Mouse (Mus musculus) cerebellum, postnatal 10 days (tissue): ENCODE measurements at regions not wholly inside any gene's neighbourhood (a gene's known extent, or its start where the extent isn't known, plus 50 kb on each side); places are given as distances from the start of the nearest gene placed in this dataset.

ENCODE experiments used
- DNase-seq, 2 experiments: peaks; one replicate each; pipeline ENCODE4 v3.0.0; 2021; ENCODE audit warnings: mixed read lengths in 2 of 2

GRCm38 (mm10) chr10:43634371-43635080 lies 56.4 kb downstream of the Cd24a start:
- DNase-seq: peak in 1 of 2 experiments; percentile 20

DNA sequence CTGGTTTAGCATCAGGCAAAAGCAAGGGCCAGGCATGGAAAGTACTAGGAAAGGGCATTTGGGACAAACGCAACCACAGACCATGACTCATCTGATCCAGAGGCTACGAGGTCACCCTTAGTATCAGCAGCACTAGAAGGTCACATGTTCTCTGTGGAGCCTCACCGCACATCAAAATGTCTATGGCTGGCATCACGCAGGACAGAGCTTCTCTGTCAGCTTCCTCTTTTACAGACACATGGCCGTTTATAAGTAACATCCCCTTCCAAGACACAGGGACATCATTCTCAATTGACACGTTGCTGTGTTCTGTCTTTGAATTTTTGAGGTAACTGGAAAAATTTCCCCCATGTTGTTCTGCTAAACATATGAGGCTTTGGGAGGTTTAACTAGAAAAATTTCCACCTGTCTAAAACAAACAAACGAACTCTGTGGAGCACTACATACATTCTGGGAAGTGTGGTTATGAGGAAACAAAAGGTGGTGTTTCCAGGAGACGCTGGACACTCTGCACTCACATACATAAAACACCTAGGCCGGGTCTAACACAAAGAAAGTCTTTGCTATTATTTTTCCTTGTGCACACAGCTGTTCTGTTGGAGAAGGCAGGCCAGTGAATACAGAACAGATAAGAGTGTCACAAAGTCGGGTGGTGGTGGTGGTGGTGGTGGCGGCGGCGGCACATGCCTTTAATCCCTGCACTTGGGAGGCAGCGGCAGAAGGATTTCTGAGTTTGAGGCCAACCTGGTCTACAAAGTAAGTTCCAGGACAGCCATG lies 63.3 kb downstream of the Cd24a start:
- DNase-seq: no peak

DNA sequence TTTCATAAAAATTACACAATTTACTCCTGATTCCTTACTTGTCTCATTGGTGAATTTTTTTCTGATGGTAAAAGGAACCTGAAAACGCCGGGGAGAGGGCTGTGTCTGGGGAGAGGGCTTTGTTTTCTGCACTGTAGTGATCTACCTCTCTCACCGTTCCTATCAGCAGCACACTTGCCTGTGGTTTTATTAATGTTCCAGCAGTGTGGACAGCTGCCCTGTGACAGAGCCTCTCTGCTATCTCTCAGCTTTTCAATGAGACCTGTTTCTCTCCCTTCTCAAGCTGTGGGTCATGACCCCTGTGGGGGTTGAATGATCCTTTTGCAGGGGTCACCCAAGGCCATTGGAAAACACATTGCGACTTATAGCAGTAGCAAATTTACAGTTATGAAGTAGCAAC lies 68.2 kb downstream of the Cd24a start:
- no peak for DNase-seq

DNA sequence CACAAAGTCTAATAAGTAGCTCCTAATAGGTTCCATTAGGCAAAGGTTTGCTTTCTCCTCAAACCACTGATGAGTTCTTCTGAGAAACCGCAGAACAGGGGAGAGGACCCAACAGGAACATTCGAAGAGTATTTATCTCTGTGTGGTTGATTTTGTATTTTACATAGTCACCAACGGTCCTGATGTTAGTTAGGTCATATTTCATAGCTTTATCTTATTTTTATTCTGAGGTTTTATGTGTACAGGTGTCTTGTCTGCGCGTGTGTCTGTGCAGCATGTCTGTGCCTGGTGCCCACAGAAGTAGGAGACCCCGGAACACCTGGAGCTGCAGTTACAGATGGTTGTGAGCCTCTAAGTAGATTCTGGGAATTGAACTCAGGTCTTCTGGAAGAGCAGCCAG lies 68.9 kb downstream of the Cd24a start:
- DNase-seq: no peak

- no peak for DNase-seq
These were observed 70.1 kb downstream of the Cd24a start for GRCm38 (mm10) chr10:43648186-43648585.

- DNase-seq: no peak
These were observed 70.8 kb downstream of the Cd24a start for GRCm38 (mm10) chr10:43648815-43649447.

- DNase-seq: no peak
These were observed 72.4 kb downstream of the Cd24a start for GRCm38 (mm10) chr10:43650449-43650848.

- no peak for DNase-seq
These were observed 73.4 kb downstream of the Cd24a start for GRCm38 (mm10) chr10:43651505-43651904.

DNA sequence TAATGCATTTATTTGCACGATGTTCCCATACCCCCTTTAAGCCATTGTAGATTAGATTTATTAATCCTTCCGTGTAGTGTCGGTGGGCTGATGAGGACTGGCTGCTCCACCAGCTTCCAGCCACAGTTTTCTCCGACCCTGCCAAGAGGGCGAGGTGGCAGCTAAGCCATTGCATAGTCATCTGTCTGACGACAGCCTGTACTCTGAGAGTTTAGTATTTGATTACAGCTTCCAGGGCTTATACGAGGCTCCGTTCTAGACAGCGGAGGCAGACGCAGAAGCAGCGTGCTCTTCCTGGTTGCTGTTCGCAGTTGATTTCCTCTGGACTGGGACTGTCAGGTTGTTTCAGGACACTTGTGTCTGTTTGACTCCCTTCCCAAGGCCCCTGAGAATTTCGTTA lies 73.8 kb downstream of the Cd24a start:
- no peak for DNase-seq

GRCm38 (mm10) chr10:43655082-43655671 lies 77.1 kb downstream of the Cd24a start:
- DNase-seq: no peak

GRCm38 (mm10) chr10:43655680-43656079 lies 77.6 kb downstream of the Cd24a start:
- DNase-seq: peak in 1 of 2 experiments; percentile 8

- no peak for DNase-seq
These were observed 78.1 kb downstream of the Cd24a start for GRCm38 (mm10) chr10:43656207-43656606.

DNA sequence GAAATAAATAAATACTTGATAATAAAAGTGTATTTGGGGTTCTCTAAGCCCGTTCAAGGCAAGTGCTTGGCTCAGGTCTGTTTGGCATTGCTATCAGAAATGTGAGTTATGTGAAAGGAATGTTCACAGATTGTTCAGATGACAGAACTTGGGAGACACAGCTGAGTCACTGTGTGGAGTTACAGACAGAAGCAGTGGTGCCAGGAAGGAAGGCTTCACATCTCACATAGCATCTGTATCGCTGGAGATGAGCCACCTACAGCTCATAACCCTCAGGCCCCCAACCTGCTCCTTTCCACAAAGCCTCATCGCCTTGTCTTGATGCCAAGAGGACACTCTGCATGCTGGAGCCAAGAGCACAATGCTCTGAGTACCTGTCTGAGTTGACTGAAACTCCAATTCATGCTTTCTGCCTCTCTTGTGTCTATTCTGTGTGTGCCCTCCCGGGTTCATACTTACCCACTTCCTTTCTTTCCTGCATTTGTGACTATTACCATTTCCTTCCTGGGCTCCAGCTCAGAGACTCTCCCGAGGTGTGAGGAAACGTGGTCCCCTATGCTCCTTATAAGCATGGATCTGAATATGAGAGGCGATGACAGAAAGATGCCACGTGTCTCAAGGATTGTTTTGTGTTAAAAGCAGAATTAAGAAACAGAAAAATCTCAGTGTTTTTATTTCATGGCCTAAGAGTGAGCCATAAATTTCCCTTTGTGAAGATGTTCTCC lies 79.6 kb downstream of the Cd24a start:
- peak in 1 of 2 experiments; percentile 6 for DNase-seq

DNA sequence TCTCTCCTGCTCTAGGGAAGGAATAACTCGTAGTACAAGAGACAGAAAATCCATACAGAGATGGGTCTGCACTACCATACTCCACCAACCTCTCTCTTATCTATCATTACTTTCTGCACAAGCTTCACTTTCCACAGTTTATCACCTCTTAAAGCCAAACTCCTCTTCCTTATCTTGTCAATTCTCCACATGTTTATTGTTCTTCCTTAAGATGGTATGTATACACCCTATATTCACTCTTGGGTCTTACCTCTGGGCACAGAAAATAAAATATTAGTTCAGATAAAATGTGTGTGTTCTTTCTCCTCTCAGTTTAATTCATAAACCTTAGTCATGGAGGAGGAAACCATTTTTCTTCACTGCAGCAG lies 80.1 kb downstream of the Cd24a start:
- DNase-seq: no peak

DNA sequence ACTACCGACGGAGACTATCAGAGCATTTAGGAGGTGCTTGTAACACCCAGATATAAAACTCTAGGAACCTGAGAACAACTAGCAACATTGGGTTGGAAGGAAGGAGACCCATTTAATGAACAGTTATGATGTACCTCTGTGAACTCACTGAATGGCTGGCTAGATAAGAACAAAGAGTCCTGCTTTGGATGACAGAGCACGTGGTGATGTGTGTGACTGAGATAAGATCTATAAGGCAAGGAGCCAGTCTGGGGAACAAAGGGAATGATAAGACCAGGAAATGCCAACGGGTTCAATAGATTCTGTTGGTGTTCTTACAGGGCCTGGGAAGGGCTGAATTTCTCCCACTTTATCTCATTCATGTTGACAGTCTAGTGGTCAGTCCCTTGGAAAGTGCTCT lies 86.8 kb downstream of the Cd24a start:
- DNase-seq: no peak

DNA sequence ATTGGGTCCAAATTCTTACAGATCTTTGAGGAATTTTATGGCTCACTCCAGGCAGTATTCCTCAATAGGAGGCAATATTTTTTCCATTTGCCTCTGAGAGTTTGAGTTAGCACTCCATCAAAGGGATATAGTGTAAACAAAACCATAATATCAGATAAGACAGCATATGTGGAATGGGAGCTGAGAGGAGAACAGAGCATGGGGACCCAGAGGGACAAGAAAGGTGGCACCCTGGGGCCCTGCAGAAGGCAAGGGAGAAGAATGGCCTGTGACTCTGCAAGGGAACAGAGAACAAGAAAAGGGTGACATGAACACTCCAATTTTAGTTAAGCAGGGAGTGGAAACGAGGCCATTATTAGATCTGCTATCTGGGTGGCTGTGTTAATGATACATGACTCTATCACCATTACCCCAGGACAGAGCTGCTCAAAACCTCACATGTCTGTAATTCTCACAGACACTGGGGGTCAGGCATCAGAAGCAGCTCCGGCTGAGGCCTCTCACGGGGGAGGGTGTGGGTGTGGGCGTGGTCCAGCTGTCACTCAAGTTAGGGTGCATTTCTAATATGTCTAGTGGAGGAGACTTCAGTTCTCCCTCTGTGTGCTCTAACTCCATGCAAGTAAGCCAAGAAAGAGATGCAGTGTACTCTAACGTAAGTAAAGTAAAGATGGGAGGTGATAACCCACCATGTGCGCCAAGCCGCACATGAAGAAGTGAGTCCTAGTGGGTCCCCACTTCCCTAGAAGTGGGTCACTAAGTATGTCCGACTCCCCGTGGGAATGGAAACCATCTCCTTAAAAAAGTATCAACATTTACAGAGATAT lies 88.4 kb downstream of the Cd24a start:
- DNase-seq: no peak

DNA sequence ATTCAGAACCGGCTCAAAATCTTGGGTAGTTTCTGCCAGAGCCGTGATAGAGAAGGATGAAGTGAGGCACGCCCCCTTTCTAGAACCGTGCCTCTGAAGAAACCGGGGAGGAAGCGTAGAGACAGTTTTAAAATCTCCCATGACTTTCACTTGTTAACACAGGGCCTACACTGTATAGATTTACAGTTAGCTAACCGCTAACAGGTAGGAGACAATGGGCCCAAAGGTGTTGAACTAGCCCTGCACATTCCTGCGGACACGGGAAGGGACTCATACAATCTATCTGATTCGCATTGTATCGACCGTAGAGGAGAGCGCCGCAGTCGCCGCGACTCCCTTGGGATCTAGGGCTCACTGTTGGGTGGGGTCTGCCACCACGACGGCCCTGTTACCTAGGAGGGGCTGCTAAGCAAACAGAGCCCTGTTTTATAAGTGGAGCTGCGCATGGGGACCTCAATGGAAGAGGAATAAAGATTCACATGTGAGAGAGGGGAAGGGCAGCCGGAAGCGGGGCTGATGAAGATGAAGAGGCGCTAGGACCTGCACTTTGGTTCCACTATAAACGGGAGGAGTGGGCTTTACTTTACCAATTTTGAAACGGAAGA lies 89.1 kb downstream of the Cd24a start:
- DNase-seq: no peak

- no peak for DNase-seq
These were observed 89.7 kb downstream of the Cd24a start for GRCm38 (mm10) chr10:43667732-43668247.

- DNase-seq: no peak
These were observed 91.4 kb downstream of the Cd24a start for GRCm38 (mm10) chr10:43669471-43669870.

DNA sequence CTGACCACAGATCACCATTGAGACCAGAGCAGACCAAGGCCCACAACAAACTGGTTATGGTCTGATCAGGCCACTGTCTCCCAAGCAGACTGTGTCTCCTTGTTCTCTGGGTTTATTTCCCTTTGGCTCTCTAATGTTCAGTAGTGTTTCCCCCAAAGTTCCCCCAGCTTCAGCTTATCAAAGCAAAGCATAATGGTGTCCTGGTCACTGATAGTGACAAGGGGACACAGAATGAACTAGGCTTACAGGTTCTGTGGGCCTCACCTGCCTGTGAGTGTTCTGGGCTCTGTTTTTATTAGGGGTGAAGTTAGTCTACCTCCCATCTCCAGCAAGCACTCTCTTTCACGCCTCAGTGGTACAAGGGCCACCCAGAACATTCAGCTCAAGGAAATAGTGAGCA lies 92.7 kb downstream of the Cd24a start:
- DNase-seq: no peak

DNA sequence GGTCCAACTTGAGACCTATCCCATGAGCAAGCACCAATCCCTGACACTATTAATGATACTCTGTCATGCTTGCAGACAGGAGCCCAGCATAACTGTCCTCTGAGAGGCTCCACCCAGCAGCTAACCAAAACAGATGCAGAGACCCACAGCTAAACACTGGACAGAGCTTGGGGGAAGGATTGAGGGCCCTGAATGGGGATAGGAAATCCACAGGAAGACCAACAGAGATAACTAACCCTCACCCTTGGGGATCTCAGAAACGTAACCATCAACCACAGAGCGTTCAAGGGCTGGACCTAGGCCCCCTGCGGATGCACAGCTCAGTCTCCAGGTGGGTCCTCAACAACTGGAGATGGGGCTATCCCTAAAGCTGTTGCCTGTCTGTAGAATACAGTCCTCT lies 93.7 kb downstream of the Cd24a start:
- no peak for DNase-seq
